Mouse (Mus musculus) neural tube, embryonic 15.5 days (tissue): ENCODE measurements around the gene Kcnc1. TPM values are rescaled to one million over a fixed set of nuclear protein-coding genes. Genes with fewer than 3 reads are reported as not detected.

Source experiments
- ATAC-seq: fragments of 200-750 bp; cut with Nextera tagmentation; 2 replicates; pipeline ENCODE4 v1.8.0; 2017; ENCODE audit warnings: mild to moderate bottlenecking, moderate TSS enrichment, moderate library complexity; ENCODE audit not compliant: low FRiP score
- H3K27ac ChIP-seq: fragments of 300-500 bp; sonication (generic); replicated peaks from 2 replicates; pipeline ENCODE4 v1.5.1; 2015; ENCODE audit warnings: mild to moderate bottlenecking, inconsistent platforms
- H3K27me3 ChIP-seq: fragments of 300-500 bp; sonication (generic); replicated peaks from 2 replicates; pipeline ENCODE4 v1.6.1; 2015; ENCODE audit warnings: inconsistent platforms
- H3K36me3 ChIP-seq: fragments of 300-500 bp; sonication (generic); 2 replicates; pipeline ENCODE4 v1.6.1; 2015; ENCODE audit warnings: inconsistent platforms
- H3K4me1 ChIP-seq: fragments of 300-500 bp; sonication (generic); 2 replicates; pipeline ENCODE4 v1.6.1; 2015; ENCODE audit warnings: inconsistent platforms
- H3K4me2 ChIP-seq: fragments of 300-500 bp; sonication (generic); 2 replicates; pipeline ENCODE4 v1.6.1; 2015; ENCODE audit warnings: inconsistent platforms, mild to moderate bottlenecking, moderate library complexity
- H3K4me3 ChIP-seq: fragments of 300-500 bp; sonication (generic); replicated peaks from 2 replicates; pipeline ENCODE4 v1.5.1; 2015; ENCODE audit warnings: mild to moderate bottlenecking, inconsistent platforms
- H3K9ac ChIP-seq: fragments of 300-500 bp; sonication (generic); replicated peaks from 2 replicates; pipeline ENCODE4 v1.6.1; 2015; ENCODE audit warnings: mild to moderate bottlenecking, inconsistent platforms
- H3K9me3 ChIP-seq: fragments of 300-500 bp; sonication (generic); replicated peaks from 2 replicates; pipeline ENCODE4 v1.6.1; 2016; ENCODE audit warnings: inconsistent platforms
- WGBS: fragments of 180-500 bp; shearing (Covaris S2); methylation state at CpG from one replicate; pipeline ENCODE4 v1.1.7; 2015; ENCODE audit warnings: mixed read lengths; 5-methylcytosine and 5-hydroxymethylcytosine counted together
- polyA plus RNA-seq: library from polyadenylated mRNA; unstranded; fragments of >200 nt; fragmentation: Nextera tagmentation; extraction: Ambion mirVana; gene quantifications from 2 replicates; pipeline ENCODE4 v1.2.1, GENCODE M21; 2015

The Kcnc1 gene
- polyA plus RNA-seq, 1 experiment from 2014 or later: 19.4 TPM

- H3K27ac ChIP-seq: no peak overlapping the region
- H3K4me3 ChIP-seq: no peak overlapping the region
Observed at GRCm38 (mm10) chr7:46423951-46424350, 27.7 kb downstream of the Kcnc1 start.

GRCm38 (mm10) chr7:46425012-46425411 is 28.7 kb downstream of the Kcnc1 start:
- H3K36me3 ChIP-seq: peaks cover 6% of the 10 kb centered on the region; the same call in 1 of the 2 replicates
- WGBS: 44% methylated on average over 4 of the region's 4 CpGs
- H3K27ac ChIP-seq: no peak overlapping the region
- no peak overlapping the region for H3K9ac ChIP-seq
- no peak for ATAC-seq
- H3K27me3 ChIP-seq: no peaks in the 10 kb centered on the region
- H3K4me2 ChIP-seq: no peak overlapping the region
- no peak overlapping the region for H3K4me3 ChIP-seq
- peaks cover 37% of the 10 kb centered on the region for H3K4me1 ChIP-seq
- no peaks in the 10 kb centered on the region for H3K9me3 ChIP-seq

More at GRCm38 (mm10) chr7:46423951-46424350, 27.7 kb downstream of the Kcnc1 start:
- Histone ChIP-seq H3K4me2 (no peak overlapping the region), H3K9ac (no peak overlapping the region), H3K36me3 (peaks cover 6% of the 10 kb centered on the region; the same call in 1 of the 2 replicates), H3K27me3 (no peaks in the 10 kb centered on the region), H3K4me1 (peaks cover 37% of the 10 kb centered on the region), H3K9me3 (no peaks in the 10 kb centered on the region)
- no peak for ATAC-seq
- 84% methylated on average over 3 of the region's 3 CpGs for WGBS

GRCm38 (mm10) chr7:46433874-46434273 is 37.6 kb downstream of the Kcnc1 start:
- Histone ChIP-seq H3K36me3 (peaks cover 31% of the 10 kb centered on the region), H3K9me3 (no peaks in the 10 kb centered on the region), H3K4me3 (no peak overlapping the region), H3K4me1 (peaks cover 3% of the 10 kb centered on the region; the same call in 1 of the 2 replicates), H3K27ac (no peak overlapping the region), H3K9ac (no peak overlapping the region), H3K27me3 (no peaks in the 10 kb centered on the region), H3K4me2 (no peak overlapping the region)
- no peak for ATAC-seq
- 26% methylated on average over 5 of the region's 5 CpGs for WGBS

GRCm38 (mm10) chr7:46435833-46436232 is 39.5 kb downstream of the Kcnc1 start:
- no peaks in the 10 kb centered on the region for H3K27me3 ChIP-seq
- peaks cover 3% of the 10 kb centered on the region; the same call in 1 of the 2 replicates for H3K4me1 ChIP-seq
- WGBS: 95% methylated on average over 5 of the region's 5 CpGs
- no peak overlapping the region for H3K4me3 ChIP-seq
- no peaks in the 10 kb centered on the region for H3K9me3 ChIP-seq
- no peak overlapping the region for H3K27ac ChIP-seq
- peaks cover 31% of the 10 kb centered on the region for H3K36me3 ChIP-seq
- H3K9ac ChIP-seq: no peak overlapping the region
- no peak for ATAC-seq
- H3K4me2 ChIP-seq: no peak overlapping the region

GRCm38 (mm10) chr7:46438537-46439141 is 42.3 kb downstream of the Kcnc1 start:
- Histone ChIP-seq H3K9me3 (no peaks in the 10 kb centered on the region), H3K4me1 (no peaks in the 10 kb centered on the region; the same call in 1 of the 2 replicates), H3K9ac (no peak overlapping the region), H3K4me3 (no peak overlapping the region), H3K4me2 (no peak overlapping the region), H3K27ac (no peak overlapping the region), H3K36me3 (peaks cover 32% of the 10 kb centered on the region), H3K27me3 (no peaks in the 10 kb centered on the region)
- no peak for ATAC-seq
- WGBS: 16% methylated on average over 9 of the region's 9 CpGs

- WGBS: 83% methylated on average over 9 of the region's 10 CpGs
- Histone ChIP-seq H3K27ac (no peak overlapping the region), H3K9ac (no peak overlapping the region), H3K27me3 (no peaks in the 10 kb centered on the region), H3K4me2 (no peak overlapping the region), H3K36me3 (0 out of 2 replicates have a peak, but pooled peaks cover 9% of the 10 kb centered on the region), H3K9me3 (no peaks in the 10 kb centered on the region), H3K4me1 (peaks cover 9% of the 10 kb centered on the region), H3K4me3 (no peak overlapping the region)
- ATAC-seq: no peak
Observed at GRCm38 (mm10) chr7:46443163-46443562, 46.9 kb downstream of the Kcnc1 start.

GRCm38 (mm10) chr7:46445896-46446295 is 49.6 kb downstream of the Kcnc1 start:
- Histone ChIP-seq H3K27ac (no peak overlapping the region), H3K9me3 (no peaks in the 10 kb centered on the region), H3K4me1 (peaks cover 24% of the 10 kb centered on the region), H3K27me3 (no peaks in the 10 kb centered on the region), H3K9ac (no peak overlapping the region), H3K4me2 (no peak overlapping the region), H3K36me3 (0 out of 2 replicates have a peak, but pooled peaks cover 9% of the 10 kb centered on the region), H3K4me3 (no peak overlapping the region)
- no peak for ATAC-seq
- 86% methylated on average over 6 of the region's 6 CpGs for WGBS

- H3K27ac ChIP-seq: peak overlapping the region; percentile 45
- peaks cover 24% of the 10 kb centered on the region for H3K4me1 ChIP-seq
- 0 out of 2 replicates have a peak, but pooled peaks cover 3% of the 10 kb centered on the region for H3K36me3 ChIP-seq
- 57% methylated on average over 9 of the region's 9 CpGs for WGBS
- H3K4me3 ChIP-seq: no peak overlapping the region
- H3K9me3 ChIP-seq: no peaks in the 10 kb centered on the region
- no peak overlapping the region for H3K4me2 ChIP-seq
- no peak overlapping the region for H3K9ac ChIP-seq
- ATAC-seq: no peak
- H3K27me3 ChIP-seq: no peaks in the 10 kb centered on the region
Observed at GRCm38 (mm10) chr7:46447473-46448165, 51.3 kb downstream of the Kcnc1 start.

- peak; percentile 55 for ATAC-seq
- Histone ChIP-seq H3K9ac (no peak overlapping the region), H3K27ac (peak overlapping the region; percentile 72), H3K9me3 (no peaks in the 10 kb centered on the region), H3K4me2 (no peak overlapping the region), H3K4me1 (peaks cover 31% of the 10 kb centered on the region), H3K36me3 (no peaks in the 10 kb centered on the region), H3K27me3 (no peaks in the 10 kb centered on the region), H3K4me3 (no peak overlapping the region)
- 33% methylated on average over 6 of the region's 6 CpGs for WGBS
Observed at GRCm38 (mm10) chr7:46448922-46449645, 52.8 kb downstream of the Kcnc1 start.

GRCm38 (mm10) chr7:46453930-46454679 is 57.8 kb downstream of the Kcnc1 start:
- Histone ChIP-seq H3K9ac (no peak overlapping the region), H3K36me3 (no peaks in the 10 kb centered on the region), H3K4me1 (peaks cover 30% of the 10 kb centered on the region), H3K27ac (peak overlapping the region; percentile 76), H3K27me3 (no peaks in the 10 kb centered on the region), H3K4me3 (no peak overlapping the region), H3K4me2 (no peak overlapping the region), H3K9me3 (no peaks in the 10 kb centered on the region)
- 8% methylated on average over 10 of the region's 10 CpGs for WGBS
- ATAC-seq: peak; percentile 76

GRCm38 (mm10) chr7:46457889-46458288 is 61.6 kb downstream of the Kcnc1 start:
- H3K4me1 ChIP-seq: peaks cover 34% of the 10 kb centered on the region
- H3K9me3 ChIP-seq: no peaks in the 10 kb centered on the region
- 64% methylated on average over 3 of the region's 3 CpGs for whole genome bisulfite sequencing
- H3K27me3 ChIP-seq: no peaks in the 10 kb centered on the region
- H3K4me3 ChIP-seq: no peak overlapping the region
- H3K36me3 ChIP-seq: no peaks in the 10 kb centered on the region
- H3K9ac ChIP-seq: no peak overlapping the region
- no peak overlapping the region for H3K27ac ChIP-seq
- no peak for ATAC-seq
- no peak overlapping the region for H3K4me2 ChIP-seq
